In genomic region chr4:63403040-63403959, GRCm38 (mm10) we compare ENCODE assay signal across 8 mouse cellular contexts. TPM values are rescaled to one million over a fixed set of nuclear protein-coding genes. Genes with fewer than 3 reads are reported as not detected.
A peak's percentile ranks its signal among the peaks of the same experiment; 100 is the strongest.
DNase-seq lines count a peak whose midpoint lies in the region; ATAC-seq and TF ChIP-seq lines count a peak whose summit lies in the region.

Gene Akna, minus strand, starts transcription at chr4:63403354.

- H3K4me2 ChIP-seq in heart, embryonic 13.5 days, result peak within 1 kb of the TSS; percentile 65
- H3K4me2 ChIP-seq in kidney, postnatal 0 days (ENCODE audit: low read length), result peak within 1 kb of the TSS; percentile 67
- H3K4me2 ChIP-seq in liver, embryonic 12.5 days, result peak within 1 kb of the TSS; percentile 51
- H3K4me2 ChIP-seq in stomach, embryonic 14.5 days (replicated peaks; ENCODE audit: low read depth, low read length), result peak within 1 kb of the TSS; percentile 67

- no peak; the same call in 1 of the 2 replicates for TF ChIP-seq CTCF in kidney, postnatal 0 days (IDR thresholded peaks at IDR 0.05; ENCODE audit: low read depth)

- 13% methylated on average over 17 of the region's 17 CpGs for WGBS in heart, embryonic 13.5 days
- WGBS in kidney, postnatal 0 days, result 6% methylated on average over 16 of the region's 17 CpGs
- WGBS in liver, embryonic 12.5 days (ENCODE audit: insufficient replicate concordance), result 20% methylated on average over 17 of the region's 17 CpGs
- WGBS in stomach, embryonic 14.5 days, result 5% methylated on average over 17 of the region's 17 CpGs

- peak within 1 kb of the TSS; percentile 76 for H3K9ac ChIP-seq in heart, embryonic 13.5 days
- H3K9ac ChIP-seq in kidney, postnatal 0 days (ENCODE audit: low read depth, low read length), result peak within 1 kb of the TSS; percentile 49
- H3K9ac ChIP-seq in liver, embryonic 12.5 days, result peak within 1 kb of the TSS; percentile 42
- no peak within 1 kb of the TSS; the same call in 1 of the 2 replicates for H3K9ac ChIP-seq in stomach, embryonic 14.5 days (replicated peaks; ENCODE audit: low read depth, low read length)

- H3K27ac ChIP-seq in heart, embryonic 13.5 days (replicated peaks), result peak within 1 kb of the TSS; percentile 91
- H3K27ac ChIP-seq in kidney, postnatal 0 days, result peak within 1 kb of the TSS; percentile 85
- H3K27ac ChIP-seq in liver, embryonic 12.5 days, result peak within 1 kb of the TSS; percentile 43
- H3K27ac ChIP-seq in stomach, embryonic 14.5 days (ENCODE audit: low read length), result peak within 1 kb of the TSS; percentile 86

- H3K4me3 ChIP-seq in heart, embryonic 13.5 days, result peak within 1 kb of the TSS; percentile 41
- H3K4me3 ChIP-seq in kidney, postnatal 0 days (replicated peaks; ENCODE audit: low read depth, low read length), result peak within 1 kb of the TSS; percentile 19
- peak within 1 kb of the TSS; percentile 38 for H3K4me3 ChIP-seq in liver, embryonic 12.5 days
- peak within 1 kb of the TSS; percentile 13 for H3K4me3 ChIP-seq in stomach, embryonic 14.5 days (ENCODE audit: low read depth, low read length)

- no peaks in the 10 kb centered on the region for H3K9me3 ChIP-seq in heart, embryonic 13.5 days
- H3K9me3 ChIP-seq in kidney, postnatal 0 days (replicated peaks; ENCODE audit: low read length), result no peaks in the 10 kb centered on the region
- no peaks in the 10 kb centered on the region for H3K9me3 ChIP-seq in liver, embryonic 12.5 days (replicated peaks)
- no peaks in the 10 kb centered on the region for H3K9me3 ChIP-seq in stomach, embryonic 14.5 days (ENCODE audit: control insufficient read depth, low read depth, low read length)

- peak; percentile 9 for DNase-seq in cerebellum, adult 8-10 months
- DNase-seq in cerebellum, adult 11-12 months, result no peak
- DNase-seq in fibroblast of lung, adult 2 months (ENCODE audit: low read depth), result peak; percentile 78
- peak; percentile 97 for DNase-seq in kidney, postnatal 0 days (ENCODE audit: low spot score)
- peak; percentile 86 for DNase-seq in naive thymus-derived CD4-positive, alpha-beta T cell, adult 2 months (ENCODE audit: low read depth)

- ATAC-seq in heart, embryonic 13.5 days (ENCODE audit: extremely low read depth, insufficient number of reproducible peaks, low FRiP score, low TSS enrichment), result peak; percentile 80
- peak; percentile 88 for ATAC-seq in kidney, postnatal 0 days (replicated peaks; ENCODE audit: low FRiP score, low read depth)
- ATAC-seq in liver, embryonic 12.5 days, result peak; percentile 31
- ATAC-seq in stomach, embryonic 14.5 days (ENCODE audit: insufficient number of reproducible peaks, insufficient read depth, low FRiP score, low read depth), result peak; percentile 88

- no peaks in the 10 kb centered on the region for H3K36me3 ChIP-seq in heart, embryonic 13.5 days
- no peaks in the 10 kb centered on the region for H3K36me3 ChIP-seq in kidney, postnatal 0 days (ENCODE audit: insufficient read depth, low read length)
- no peaks in the 10 kb centered on the region for H3K36me3 ChIP-seq in liver, embryonic 12.5 days
- no peaks in the 10 kb centered on the region; the same call in 1 of the 2 replicates for H3K36me3 ChIP-seq in stomach, embryonic 14.5 days (ENCODE audit: control insufficient read depth, insufficient read depth, low read length)

- peaks cover 13% of the 10 kb centered on the region; the same call in 1 of the 2 replicates for H3K27me3 ChIP-seq in heart, embryonic 13.5 days (replicated peaks)
- no peaks in the 10 kb centered on the region for H3K27me3 ChIP-seq in kidney, postnatal 0 days (ENCODE audit: insufficient read depth, low read length)
- no peaks in the 10 kb centered on the region; the same call in 1 of the 2 replicates for H3K27me3 ChIP-seq in liver, embryonic 12.5 days (replicated peaks)
- H3K27me3 ChIP-seq in stomach, embryonic 14.5 days (ENCODE audit: control insufficient read depth, insufficient read depth, low read length), result no peaks in the 10 kb centered on the region

- peaks cover 76% of the 10 kb centered on the region for H3K4me1 ChIP-seq in heart, embryonic 13.5 days
- peaks cover 37% of the 10 kb centered on the region for H3K4me1 ChIP-seq in kidney, postnatal 0 days (replicated peaks; ENCODE audit: insufficient read depth, low read length)
- peaks cover 96% of the 10 kb centered on the region for H3K4me1 ChIP-seq in liver, embryonic 12.5 days
- peaks cover 50% of the 10 kb centered on the region for H3K4me1 ChIP-seq in stomach, embryonic 14.5 days (ENCODE audit: control insufficient read depth, insufficient read depth, low read length)

RNA-seq across cellular contexts. Expression of gene Akna, which starts in this region (rescaled TPM):
- polyA plus RNA-seq in heart, embryonic 13.5 days (2015; fragmentation: Nextera tagmentation; extraction: Ambion mirVana), result 2.8 and 3.5 TPM in 2 replicates
- polyA plus RNA-seq in kidney, postnatal 0 days (2015; fragmentation: Nextera tagmentation; extraction: Ambion mirVana), result 2.9 and 3.3 TPM in 2 replicates
- polyA plus RNA-seq in liver, embryonic 12.5 days (2016; fragmentation: Nextera tagmentation; extraction: Ambion mirVana), result 5.4 and 5.7 TPM in 2 replicates
- polyA plus RNA-seq in stomach, embryonic 14.5 days (2014; fragmentation: Nextera tagmentation; extraction: Ambion mirVana), result 6.9 and 7.0 TPM in 2 replicates

Comparison
In these comparisons a context has a peak if more than half of its experiments do, and no peak if none do; other contexts are left out.
1. ATAC-seq: peak in every context shown above with its lines; median percentile 88 in kidney, postnatal 0 days; 88 in stomach, embryonic 14.5 days; 80 in heart, embryonic 13.5 days; 31 in liver, embryonic 12.5 days.